Comparison of ENCODE assay signal across 14 mouse cellular contexts in the genomic region with DNA sequence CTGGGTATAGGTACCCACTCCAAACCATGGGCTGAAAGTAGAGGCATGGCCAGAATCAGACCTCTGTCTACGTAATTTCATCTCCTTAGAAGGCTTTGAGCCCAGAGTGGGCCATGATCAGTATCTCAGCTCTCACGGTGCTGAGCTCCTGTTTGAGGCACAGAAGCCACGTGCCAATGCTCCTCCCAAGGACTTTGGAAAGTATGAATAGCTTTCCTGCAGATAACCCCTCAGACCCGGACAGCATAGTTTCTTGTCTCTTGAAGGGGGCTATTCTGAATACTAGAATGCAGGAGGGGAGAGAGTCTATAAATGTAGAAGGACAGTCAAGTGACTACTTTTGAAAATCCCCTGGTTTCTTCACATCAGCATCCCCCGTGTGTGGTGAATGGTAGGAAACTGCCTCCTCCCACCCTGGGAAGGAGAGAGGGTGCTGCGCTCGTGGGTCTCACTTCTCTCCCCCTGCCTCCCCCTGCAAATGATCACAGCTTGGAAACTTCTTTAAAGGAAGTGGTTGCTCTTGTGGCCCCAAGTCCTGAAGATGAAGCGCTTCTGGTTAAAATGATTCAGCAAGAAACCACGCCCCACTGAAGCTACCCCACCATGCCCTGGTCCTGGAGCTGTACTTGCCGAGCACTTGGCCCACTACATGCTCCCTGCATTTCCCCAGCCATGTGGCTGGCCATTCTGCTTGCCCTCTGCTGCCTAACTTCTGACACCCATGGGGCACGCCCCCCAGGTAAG. TPM values are rescaled to one million over a fixed set of nuclear protein-coding genes. Genes with fewer than 3 reads are reported as not detected.
A peak's percentile ranks its signal among the peaks of the same experiment; 100 is the strongest.
DNase-seq lines count a peak whose midpoint lies in the region; ATAC-seq lines count a peak whose summit lies in the region.
"Had no signal": no experiment of that assay in that cellular context is flagged by ENCODE, and none has a peak within 500 bp of the region (broad histone marks: within the 10 kb centered on the region; RNA-seq: fewer than 3 reads in every experiment).

Gene Cst7 (plus strand): TSS at position 569 of the 744 bp plus-strand sequence.

- no peaks in the 10 kb centered on the region for H3K9me3 ChIP-seq in hindbrain, embryonic 11.5 days (ENCODE audit: control insufficient read depth, low read length)
- H3K9me3 ChIP-seq: forebrain, embryonic 12.5 days; limb, embryonic 10.5 days; neural tube, embryonic 13.5 days had no signal

- H3K27ac ChIP-seq in hindbrain, embryonic 11.5 days (ENCODE audit: low read depth, low read length): no peak within 1 kb of the TSS
- H3K27ac ChIP-seq: forebrain, embryonic 12.5 days; heart, adult 2 months; hindbrain, postnatal 0 days; limb, embryonic 10.5 days; macrophage; neural tube, embryonic 13.5 days had no signal

- H3K9ac ChIP-seq in hindbrain, embryonic 11.5 days (ENCODE audit: low read depth, low read length): no peak within 1 kb of the TSS
- H3K9ac ChIP-seq: forebrain, embryonic 12.5 days; neural tube, embryonic 13.5 days had no signal

- peak; percentile 72 for ATAC-seq in megakaryocyte, adult 5-6 weeks (ENCODE audit: poor library complexity, severe bottlenecking)
- ATAC-seq in frontal cortex, adult (ENCODE audit: low TSS enrichment): no peak
- no peak for ATAC-seq in hindbrain, embryonic 11.5 days (ENCODE audit: low FRiP score)
- ATAC-seq: hindbrain, postnatal 0 days had no signal

- no peaks in the 10 kb centered on the region for H3K27me3 ChIP-seq in hindbrain, embryonic 11.5 days (ENCODE audit: control insufficient read depth, insufficient read depth, low read length)
- H3K27me3 ChIP-seq: forebrain, embryonic 12.5 days; neural tube, embryonic 13.5 days had no signal

- H3K4me3 ChIP-seq in hindbrain, embryonic 11.5 days (ENCODE audit: low read depth, low read length): no peak within 1 kb of the TSS
- H3K4me3 ChIP-seq: forebrain, embryonic 12.5 days; heart, adult 2 months; limb, embryonic 10.5 days; neural tube, embryonic 13.5 days had no signal

- H3K36me3 ChIP-seq in hindbrain, embryonic 11.5 days (ENCODE audit: control insufficient read depth, insufficient read depth, low read length): no peaks in the 10 kb centered on the region
- H3K36me3 ChIP-seq: forebrain, embryonic 12.5 days; limb, embryonic 10.5 days had no signal

- DNase-seq in layer of hippocampus, adult 9-11 months: peak; percentile 72
- no peak for DNase-seq in layer of hippocampus, adult 9-10 months (ENCODE audit: low spot score)
- peak; percentile 44 for DNase-seq in c-Kit-positive CD71-negative TER-119-negative erythroid progenitor cells, embryonic 14.5 days (ENCODE audit: low read depth)
- peak; percentile 59 for DNase-seq in thymus, postnatal 14 days
- no peak for DNase-seq in hindbrain, embryonic 11.5 days (ENCODE audit: low spot score)
- no peak for DNase-seq in kidney, adult 8-10 months
- DNase-seq: heart, adult 2 months had no signal

- WGBS in hindbrain, embryonic 11.5 days: 83% methylated on average over 11 of the region's 11 CpGs

- no peak within 1 kb of the TSS for H3K4me2 ChIP-seq in hindbrain, embryonic 11.5 days (replicated peaks; ENCODE audit: low read depth, low read length)
- H3K4me2 ChIP-seq: forebrain, embryonic 12.5 days; neural tube, embryonic 13.5 days had no signal

- H3K4me1 ChIP-seq in hindbrain, embryonic 11.5 days (replicated peaks; ENCODE audit: control insufficient read depth, insufficient read depth, low read length): no peaks in the 10 kb centered on the region
- H3K4me1 ChIP-seq: forebrain, embryonic 12.5 days; limb, embryonic 10.5 days; neural tube, embryonic 13.5 days had no signal

RNA-seq across cellular contexts. Expression of gene Cst7, which starts in this region (rescaled TPM):
- 36.9 and 41.1 TPM in 2 replicates for total RNA-seq in megakaryocyte, adult 5-6 weeks (2015)
- total RNA-seq in megakaryocyte, adult 5-6 weeks (2017): 24.5 and 39.6 TPM in 2 replicates
- polyA plus RNA-seq in hindbrain, embryonic 11.5 days (2014; fragmentation: Nextera tagmentation; extraction: Ambion mirVana): 0.15 and 0.23 TPM in 2 replicates
- total RNA-seq: heart, adult 2 months had no signal
- polyA plus RNA-seq: hindbrain, postnatal 0 days; limb, embryonic 10.5 days had no signal

Comparison
In these comparisons a context has a peak if more than half of its experiments do, and no peak if none do; other contexts are left out.
1. DNase-seq: peak in layer of hippocampus, adult 9-11 months (single experiment), c-Kit-positive CD71-negative TER-119-negative erythroid progenitor cells, embryonic 14.5 days (single experiment) and thymus, postnatal 14 days (single experiment); none in layer of hippocampus, adult 9-10 months (single experiment), hindbrain, embryonic 11.5 days (single experiment) and kidney, adult 8-10 months (0 of 2).